Mouse (Mus musculus) c-Kit-positive CD71-positive TER-119-negative erythroid progenitor cells, embryonic 14.5 days (primary cell): ENCODE data around the gene Phf20.

Experiments used
- DNase-seq: peaks from one replicate; pipeline ENCODE4 v3.0.0-alpha.2; 2013; ENCODE audit warnings: low read depth

Phf20 gene

DNA sequence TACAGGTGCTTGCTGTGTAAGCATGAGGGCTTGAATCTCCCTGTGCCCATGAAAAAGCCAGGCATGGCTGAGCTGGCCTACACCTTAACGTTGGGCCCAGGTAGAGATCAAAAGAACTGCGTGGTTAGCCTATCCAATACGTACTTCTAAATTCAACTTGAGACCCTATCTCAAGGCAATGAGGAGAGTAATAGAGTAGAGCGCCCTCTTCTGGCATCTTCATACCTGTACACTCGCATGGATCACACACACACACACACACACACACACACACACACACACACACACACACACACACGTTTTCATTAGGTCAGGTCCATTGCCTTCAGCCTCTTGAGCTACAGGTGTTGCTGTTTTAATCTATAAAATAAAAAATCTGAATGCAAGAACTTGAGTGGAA, 118.5 kb downstream of the Phf20 start:
- DNase-seq, result no peak

DNA sequence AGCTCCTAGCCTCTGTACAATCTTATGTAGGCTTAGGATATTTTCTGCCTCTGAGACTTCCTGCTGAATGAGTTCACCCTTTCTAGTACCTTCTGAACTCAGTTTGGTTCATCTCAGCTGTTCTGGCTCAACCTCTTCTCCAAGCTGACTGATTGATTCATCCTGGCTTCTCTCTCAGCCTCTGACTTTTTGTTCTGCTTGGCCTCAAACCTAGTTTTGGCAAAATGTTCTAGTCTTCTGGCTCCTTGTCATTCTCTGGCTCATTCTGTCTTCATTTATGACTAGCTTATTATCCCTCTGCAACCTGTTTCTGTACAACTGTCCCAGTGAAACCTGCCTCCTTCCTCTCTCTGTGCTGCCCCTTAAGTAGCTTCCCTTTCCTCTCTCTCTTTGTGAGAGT, 122.2 kb downstream of the Phf20 start:
- no peak for DNase-seq

DNA sequence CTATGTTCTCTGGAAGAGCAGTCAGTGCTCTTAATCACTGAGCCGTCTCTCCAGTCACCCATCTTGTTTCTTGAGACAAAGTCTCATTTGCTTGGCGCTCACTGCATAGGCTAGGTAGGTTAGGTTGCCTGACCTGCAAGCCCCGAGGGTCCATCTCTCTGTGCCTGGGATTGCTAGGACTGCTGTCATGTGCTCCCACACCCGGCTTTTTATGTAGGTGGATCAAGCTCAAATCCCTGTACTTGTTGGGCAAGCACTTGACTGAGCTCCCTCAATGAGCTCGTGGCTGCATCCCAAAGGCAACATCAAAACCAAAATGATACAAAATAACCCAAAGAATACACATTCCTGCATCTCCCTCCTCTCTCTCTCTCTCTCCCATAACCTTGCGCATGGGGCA, 125.3 kb downstream of the Phf20 start:
- no peak for DNase-seq

DNA sequence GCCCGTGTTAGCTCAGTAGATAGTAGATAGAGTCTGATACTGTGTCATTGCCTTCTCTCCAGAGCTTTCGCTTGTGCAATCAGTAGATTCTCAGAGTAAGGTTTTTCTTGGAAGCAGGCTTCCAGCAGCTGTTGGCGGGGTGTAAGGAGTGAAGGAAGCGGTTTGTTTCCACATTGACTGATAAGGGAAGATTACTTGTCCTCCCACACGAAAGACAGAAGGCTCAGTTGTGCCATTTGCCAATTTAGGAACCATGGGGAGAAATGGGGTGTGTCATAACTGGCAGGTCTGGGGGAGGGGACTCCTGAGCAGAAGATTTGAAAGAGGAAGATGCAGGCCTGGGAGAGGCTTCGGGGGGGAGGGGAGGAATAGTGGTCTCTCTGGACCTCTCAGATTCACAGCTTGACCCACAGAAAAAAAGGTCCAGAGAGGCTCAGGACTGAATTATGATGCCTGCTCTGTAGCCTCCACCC, 127.9 kb downstream of the Phf20 start:
- peak; percentile 67 for DNase-seq

DNA sequence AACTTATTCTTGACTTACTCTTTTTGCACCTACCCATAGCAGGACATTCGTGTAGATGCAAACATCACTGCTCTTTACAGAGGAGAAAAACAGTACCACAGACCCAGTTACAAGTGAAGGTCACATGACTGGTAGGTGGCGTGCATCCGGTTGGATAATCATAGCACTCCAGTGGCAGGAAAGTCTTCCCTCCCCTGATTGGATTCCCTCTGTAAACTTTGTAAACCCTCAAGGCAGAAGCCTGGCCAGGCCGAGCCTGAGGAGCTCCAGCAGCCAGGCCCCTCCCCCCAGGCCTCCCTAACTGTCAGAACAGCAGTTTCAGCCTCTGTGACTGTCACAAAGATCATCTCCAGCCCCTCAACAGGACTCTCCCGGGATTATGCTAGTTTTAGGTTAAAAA, 128.4 kb downstream of the Phf20 start:
- DNase-seq, result no peak

DNA sequence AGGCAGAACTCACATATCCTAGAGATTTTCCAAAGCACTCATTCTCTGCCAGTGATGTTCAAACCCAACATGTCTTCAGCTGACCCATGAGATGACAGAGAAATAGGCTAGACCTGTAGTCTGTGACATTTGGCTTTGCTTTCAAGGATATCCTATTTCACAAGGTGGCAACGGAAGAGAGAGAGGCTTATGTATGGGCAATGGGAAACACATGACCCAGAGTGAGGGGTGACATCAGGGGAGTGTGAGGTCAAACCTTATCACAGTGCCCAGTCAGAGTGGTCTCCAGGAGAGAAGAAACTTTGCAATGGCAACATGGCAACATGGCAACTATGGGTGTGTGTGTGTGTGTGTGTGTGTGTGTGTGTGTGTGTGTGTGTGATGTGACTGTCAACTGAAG, 134.4 kb downstream of the Phf20 start:
- DNase-seq, result no peak

DNA sequence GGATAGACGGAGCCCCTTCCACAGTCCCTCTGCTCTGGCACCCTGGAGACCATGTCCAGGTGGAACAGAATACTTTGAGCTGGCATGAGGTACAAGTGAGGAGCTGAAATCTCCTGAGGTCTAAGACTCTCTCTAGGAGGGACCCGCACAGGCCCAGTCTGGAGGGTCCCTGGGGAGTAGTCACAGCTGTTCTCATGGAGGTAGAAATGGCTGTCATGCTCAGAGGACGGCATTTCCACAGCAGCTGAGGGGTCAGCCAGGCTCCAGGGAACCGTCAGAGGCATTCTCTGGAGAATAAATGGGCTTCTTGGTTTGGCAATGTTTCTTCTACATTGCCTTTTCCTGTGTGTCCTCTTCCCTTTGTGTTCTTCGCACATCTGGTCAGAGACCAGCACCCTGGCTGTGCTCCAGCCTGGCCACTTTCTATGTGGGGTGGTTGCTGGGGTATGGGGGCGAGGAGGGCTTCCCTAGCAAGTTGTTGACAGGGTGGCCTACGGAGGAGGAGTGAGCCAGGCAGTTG, 135.2 kb downstream of the Phf20 start:
- no peak for DNase-seq

DNA sequence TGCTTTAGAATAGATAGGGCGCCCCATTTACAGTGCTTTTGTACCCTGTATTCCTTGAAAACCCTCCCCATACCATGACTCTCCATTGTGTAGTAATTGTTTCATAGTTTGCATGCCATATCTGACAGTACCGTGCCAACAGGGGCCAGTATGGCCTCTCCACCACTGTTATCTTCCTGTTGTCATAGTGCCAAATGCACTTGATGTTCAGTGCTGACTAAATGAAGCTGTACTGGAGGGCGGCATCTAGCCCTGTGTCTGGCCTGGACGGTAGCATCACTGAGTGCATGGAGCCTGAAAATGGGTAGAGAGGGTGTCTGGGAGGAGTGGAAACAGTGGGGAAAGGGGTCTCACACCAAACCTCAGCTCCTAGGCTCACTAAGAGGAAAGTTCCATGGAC, 143.8 kb downstream of the Phf20 start:
- no peak for DNase-seq

DNA sequence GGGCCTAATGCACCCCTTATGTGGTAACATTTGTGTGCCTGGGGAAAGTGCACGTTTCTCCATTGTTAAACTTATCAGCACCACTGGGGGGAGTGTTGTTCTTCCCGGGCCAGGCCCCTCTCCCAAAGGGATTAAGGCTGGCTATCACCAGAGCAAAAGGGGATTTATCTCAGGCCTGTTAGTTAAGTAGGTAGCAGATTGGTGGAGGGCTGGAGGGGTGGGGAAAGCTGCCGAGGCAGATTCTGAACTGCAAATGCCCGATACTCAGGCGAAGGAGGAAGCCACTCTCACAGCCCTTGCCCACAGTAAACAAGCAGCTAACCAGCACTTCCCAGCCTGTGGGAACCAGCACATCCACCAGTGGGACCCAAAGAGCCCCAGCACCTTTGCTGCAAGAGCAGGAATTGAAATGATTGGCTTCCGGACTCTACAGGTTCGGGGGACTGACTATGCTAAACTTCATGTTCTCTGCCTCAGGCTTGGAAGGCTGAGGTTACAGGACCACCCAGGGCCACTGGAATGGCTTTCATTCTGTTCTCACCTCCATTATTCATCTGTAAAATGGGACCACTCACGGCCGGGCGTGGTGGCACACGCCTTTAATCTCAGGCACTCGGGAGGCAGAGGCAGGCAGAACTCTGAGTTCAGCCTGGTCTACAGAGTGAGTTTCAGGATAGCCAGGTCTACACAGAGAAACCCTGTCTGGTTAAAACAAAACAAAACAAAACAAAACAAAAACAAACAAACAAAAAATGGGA, 148.7 kb downstream of the Phf20 start:
- no peak for DNase-seq

DNA sequence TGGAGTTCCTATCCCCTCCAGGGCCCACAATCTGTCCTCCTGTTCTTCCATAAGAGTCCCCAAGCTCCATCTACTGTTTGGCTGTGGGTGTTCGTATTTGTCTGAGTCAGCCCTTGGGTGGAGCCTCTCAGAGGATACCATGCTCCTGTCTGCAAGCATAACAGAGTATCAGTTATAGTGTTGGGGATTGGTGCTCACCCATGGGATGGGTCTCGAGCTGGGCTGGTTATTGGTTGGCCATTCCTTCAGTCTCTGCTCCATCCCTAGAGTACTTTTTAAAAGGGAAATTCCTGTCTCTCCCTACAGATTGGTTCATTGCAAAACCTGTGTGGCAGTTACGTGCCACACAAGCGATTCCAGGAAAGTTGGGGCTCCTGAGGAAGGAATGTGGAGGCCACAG, 152.5 kb downstream of the Phf20 start:
- no peak for DNase-seq

DNA sequence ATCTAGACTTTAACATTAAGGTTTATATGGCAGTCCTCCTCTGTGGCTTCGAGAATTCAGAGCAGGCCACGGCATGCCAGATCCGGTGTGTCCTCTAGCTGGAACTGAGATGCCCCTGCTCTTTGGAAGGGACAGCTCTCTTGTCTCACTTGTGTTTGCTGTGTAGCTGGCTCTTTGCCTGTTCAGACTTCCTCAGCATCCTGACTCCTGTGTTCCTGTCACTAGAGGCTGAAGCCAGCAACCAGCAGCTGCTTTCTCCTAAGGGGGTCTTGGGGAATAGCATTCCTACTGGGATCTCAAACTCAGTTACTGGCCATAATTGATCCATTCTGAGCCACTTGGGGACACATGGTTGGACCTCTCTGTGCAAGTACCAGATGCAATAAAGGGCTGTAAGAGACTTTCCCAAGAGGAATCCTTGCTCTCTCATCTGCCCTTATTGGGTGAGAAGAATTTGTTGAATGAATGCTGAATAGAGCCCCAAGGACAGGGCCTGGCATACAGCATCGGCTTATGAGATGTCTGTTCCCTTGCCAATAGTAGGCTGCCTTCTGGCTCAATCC, 153.1 kb downstream of the Phf20 start:
- no peak for DNase-seq

DNA sequence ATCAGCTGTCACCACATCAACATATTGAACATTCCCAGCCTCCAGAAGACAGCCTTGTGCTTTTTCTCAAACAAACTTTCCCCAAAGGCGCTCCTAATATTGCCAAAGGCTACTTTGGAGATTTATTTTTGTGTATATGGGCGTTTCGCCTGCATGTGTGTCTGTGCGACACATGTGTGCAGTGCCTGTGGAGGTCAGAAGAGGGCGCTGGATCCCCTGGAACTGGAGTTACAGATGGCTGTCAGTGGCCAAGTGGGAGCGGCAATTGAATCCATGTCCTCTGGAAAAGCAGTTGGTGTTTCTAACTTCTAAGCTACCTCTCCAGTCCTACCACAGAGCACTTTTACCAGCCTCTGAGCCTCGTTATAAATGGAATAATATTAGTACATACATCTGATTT, 155.0 kb downstream of the Phf20 start:
- DNase-seq, result no peak

DNA sequence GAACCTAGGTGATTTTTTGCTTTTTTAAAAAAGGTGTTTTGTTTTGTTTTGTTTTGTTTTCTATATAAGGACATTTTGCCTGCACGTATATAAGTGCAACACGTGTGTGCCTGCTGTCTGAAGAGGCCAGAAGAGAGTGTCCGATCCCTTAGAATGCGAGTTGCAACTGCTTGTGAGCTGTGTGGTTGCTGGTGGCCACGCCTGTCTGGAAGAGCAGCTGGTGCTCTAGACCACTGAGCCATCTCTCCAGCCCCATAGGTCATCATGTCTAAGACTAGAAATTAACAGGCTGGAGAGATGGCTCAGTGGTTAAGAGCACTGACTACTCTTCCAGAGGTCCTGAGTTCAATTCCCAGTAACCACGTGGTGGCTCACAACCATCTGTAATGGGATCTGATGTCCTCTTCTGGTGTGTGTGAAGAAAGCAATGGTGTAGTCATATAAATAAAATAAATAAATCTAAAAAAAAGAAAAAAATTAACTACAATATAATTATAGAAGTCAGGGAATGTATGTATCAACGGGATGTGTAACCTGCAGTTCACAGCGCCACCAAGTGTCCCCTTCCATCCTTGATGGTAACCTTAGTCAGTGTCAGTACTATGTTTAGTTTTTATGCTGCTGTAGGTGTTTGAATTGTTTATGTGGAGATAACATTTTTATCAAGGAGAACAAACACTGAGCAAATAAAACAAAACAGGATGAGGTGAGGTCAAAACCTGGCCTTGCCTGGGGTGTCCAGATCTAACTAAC, 156.3 kb downstream of the Phf20 start:
- no peak for DNase-seq

DNA sequence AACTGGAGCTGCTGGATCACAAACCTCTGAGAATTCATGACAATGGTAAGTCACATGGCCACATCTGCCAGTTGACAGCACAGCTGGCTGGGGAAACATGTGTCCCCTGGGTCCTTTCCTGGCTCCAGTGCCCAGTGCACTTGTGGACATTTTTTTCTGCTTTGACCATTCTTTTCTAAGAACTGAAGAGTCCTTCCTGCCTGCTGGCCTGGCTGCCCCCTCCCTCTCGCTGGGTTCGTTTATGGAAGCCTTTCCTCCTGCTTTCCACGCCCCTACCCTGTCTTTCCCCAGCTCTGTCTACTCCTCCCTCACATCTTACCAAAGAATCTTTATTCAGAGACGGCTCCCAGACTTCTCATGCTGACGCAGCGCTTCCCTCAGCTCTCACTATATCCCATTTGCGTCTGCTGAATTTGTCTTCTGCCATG, 157.0 kb downstream of the Phf20 start:
- no peak for DNase-seq

DNA sequence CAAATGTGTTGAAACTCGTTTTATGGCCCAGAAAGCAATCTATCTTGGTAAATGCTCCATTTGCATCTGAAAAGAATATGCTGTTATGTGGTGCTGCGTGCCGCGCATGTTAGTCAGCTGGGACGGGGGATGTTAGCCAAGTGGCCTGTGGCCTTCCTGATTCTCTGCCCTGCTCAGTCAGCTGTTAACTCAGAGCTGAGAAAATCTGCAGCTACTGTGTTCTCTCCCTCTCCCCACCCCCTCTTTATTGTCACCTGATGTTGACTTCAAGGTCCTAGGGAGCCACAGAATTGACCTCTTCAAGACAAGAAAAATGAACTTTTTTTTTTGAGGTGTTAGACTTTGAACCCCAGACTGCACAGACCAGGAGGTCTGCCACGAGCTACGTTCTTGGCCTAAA, 159.8 kb downstream of the Phf20 start:
- DNase-seq, result no peak
